Mouse (Mus musculus) naive thymus-derived CD4-positive, alpha-beta T cell, adult 2 months (primary cell): ENCODE measurements around the gene Mllt6.
"Not testable (repeated sequence)": the region's sequence is repeated elsewhere in the genome, so short reads cannot be mapped to it uniquely, and the experiment has no call there.

Experiments used
- DNase-seq: peaks from one replicate; pipeline ENCODE4 v3.0.0-alpha.2; 2011; ENCODE audit warnings: low read depth

Gene Mllt6

GRCm38 (mm10) chr11:97662893-97663527, at the start of gene Mllt6:
TSS of gene Mllt6 (plus strand) at chr11:97663414.
- peak; percentile 77 for DNase-seq

- no peak for DNase-seq
Measured at GRCm38 (mm10) chr11:97615276-97615675, 47.9 kb upstream of the Mllt6 start.

GRCm38 (mm10) chr11:97618368-97618767, 44.8 kb upstream of the Mllt6 start:
- no peak for DNase-seq

- DNase-seq, result no peak
Measured at GRCm38 (mm10) chr11:97619391-97619795, 43.8 kb upstream of the Mllt6 start.

- peak; percentile 84 for DNase-seq
Measured at GRCm38 (mm10) chr11:97622440-97622839, 40.8 kb upstream of the Mllt6 start.

GRCm38 (mm10) chr11:97623166-97623565, 40.0 kb upstream of the Mllt6 start:
- DNase-seq, result no peak

- no peak for DNase-seq
Measured at GRCm38 (mm10) chr11:97625551-97625950, 37.7 kb upstream of the Mllt6 start.

GRCm38 (mm10) chr11:97626431-97626830, 36.8 kb upstream of the Mllt6 start:
- no peak for DNase-seq

- no peak for DNase-seq
Measured at GRCm38 (mm10) chr11:97626850-97627249, 36.4 kb upstream of the Mllt6 start.

GRCm38 (mm10) chr11:97627556-97628302, 35.5 kb upstream of the Mllt6 start:
- DNase-seq, result no peak

GRCm38 (mm10) chr11:97628303-97628567, 35.0 kb upstream of the Mllt6 start:
- DNase-seq, result no peak

GRCm38 (mm10) chr11:97628568-97629518, 34.4 kb upstream of the Mllt6 start:
- DNase-seq, result peak; percentile 63

- peak; percentile 91 for DNase-seq
Measured at GRCm38 (mm10) chr11:97629576-97629975, 33.6 kb upstream of the Mllt6 start, which contains the start of gene Epop. TSS of gene Epop (minus strand) at chr11:97629702.

GRCm38 (mm10) chr11:97631046-97631445, 32.2 kb upstream of the Mllt6 start:
- DNase-seq, result peak; percentile 72

- no peak for DNase-seq
Measured at GRCm38 (mm10) chr11:97631500-97631899, 31.7 kb upstream of the Mllt6 start.

GRCm38 (mm10) chr11:97631938-97632337, 31.3 kb upstream of the Mllt6 start:
- DNase-seq, result peak; percentile 93

- DNase-seq, result not testable (repeated sequence)
Measured at GRCm38 (mm10) chr11:97632440-97632839, 30.8 kb upstream of the Mllt6 start.

GRCm38 (mm10) chr11:97635468-97636019, 27.7 kb upstream of the Mllt6 start:
- no peak for DNase-seq

GRCm38 (mm10) chr11:97641668-97642067, 21.5 kb upstream of the Mllt6 start:
- DNase-seq, result no peak

GRCm38 (mm10) chr11:97642746-97643145, 20.5 kb upstream of the Mllt6 start:
- no peak for DNase-seq

- DNase-seq, result no peak
Measured at GRCm38 (mm10) chr11:97643380-97644055, 19.7 kb upstream of the Mllt6 start.

GRCm38 (mm10) chr11:97644834-97645233, 18.4 kb upstream of the Mllt6 start:
- DNase-seq, result peak; percentile 83
